Comparison of ENCODE assay signal across 24 mouse cellular contexts in the genomic region with DNA sequence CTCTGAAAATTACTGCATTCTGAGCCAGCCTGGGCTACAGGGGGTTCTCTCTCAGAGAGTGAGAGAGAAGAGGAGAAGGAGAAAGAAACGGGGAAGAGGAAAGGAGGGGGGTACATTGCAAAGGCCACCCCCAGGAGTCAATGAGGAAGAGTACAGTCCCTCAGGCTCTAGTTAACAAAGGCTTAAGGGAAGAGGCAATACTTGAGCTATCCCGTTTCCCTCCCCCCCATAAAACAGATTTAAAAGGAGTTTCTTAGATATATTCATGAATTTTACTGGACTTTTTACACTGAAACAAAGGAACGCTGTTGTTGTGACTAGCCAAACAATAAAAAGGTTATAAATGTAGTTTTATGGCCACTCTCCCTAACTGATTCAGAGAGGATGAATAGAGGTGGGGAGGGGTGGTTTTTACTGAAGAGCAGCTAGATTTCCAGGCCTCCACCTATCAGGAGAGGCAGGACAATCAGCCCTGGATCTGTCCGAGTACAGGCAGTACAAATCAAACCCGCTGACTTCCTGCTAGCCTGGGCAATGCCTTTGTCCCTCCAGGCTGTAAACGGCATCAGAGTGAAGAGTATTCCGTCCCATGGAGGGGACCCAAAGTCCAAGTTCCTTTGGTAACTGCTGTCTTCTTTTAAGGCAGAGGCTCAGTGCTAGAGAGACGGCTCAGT. TPM values are rescaled to one million over a fixed set of nuclear protein-coding genes. Genes with fewer than 3 reads are reported as not detected.
"Had no signal": no experiment of that assay in that cellular context is flagged by ENCODE, and none has a peak within 500 bp of the region (broad histone marks: within the 10 kb centered on the region; RNA-seq: fewer than 3 reads in every experiment).

No protein-coding gene starts in this region.

- H3K4me1 ChIP-seq: midbrain, embryonic 13.5 days had no signal

- H3K9ac ChIP-seq: liver, embryonic 15.5 days; liver, postnatal 0 days; lung, embryonic 15.5 days; midbrain, embryonic 13.5 days; midbrain, embryonic 15.5 days; neural tube, embryonic 12.5 days had no signal

- H3K36me3 ChIP-seq: liver, embryonic 15.5 days; lung, embryonic 15.5 days; midbrain, embryonic 13.5 days; midbrain, embryonic 15.5 days; neural tube, embryonic 12.5 days had no signal

- H3K27me3 ChIP-seq: midbrain, embryonic 15.5 days; neural tube, embryonic 12.5 days had no signal

- H3K4me3 ChIP-seq: liver, embryonic 15.5 days; lung, embryonic 15.5 days; megakaryocyte, embryonic 14.5 days; midbrain, embryonic 13.5 days; midbrain, embryonic 15.5 days; neural tube, embryonic 12.5 days had no signal

- DNase-seq: liver, postnatal 0 days; lung, adult 2 months; lung, postnatal 14 days; lung, postnatal 36 days; right cerebral cortex, postnatal 14 days; spleen, adult 18-20 months; thymus, adult 18-20 months; thymus, postnatal 25 days; thymus, postnatal 4 days had no signal

- H3K27ac ChIP-seq: liver, embryonic 15.5 days; lung, embryonic 15.5 days; macrophage; midbrain, embryonic 13.5 days; midbrain, embryonic 15.5 days; neural tube, embryonic 12.5 days had no signal

- H3K4me2 ChIP-seq: liver, embryonic 15.5 days; lung, embryonic 15.5 days; midbrain, embryonic 11.5 days; midbrain, embryonic 13.5 days; midbrain, embryonic 15.5 days; neural tube, embryonic 12.5 days had no signal

- H3K9me3 ChIP-seq: liver, embryonic 15.5 days; lung, embryonic 15.5 days; megakaryocyte, embryonic 14.5 days; midbrain, embryonic 13.5 days; midbrain, embryonic 15.5 days; neural tube, embryonic 12.5 days had no signal

- ATAC-seq: liver, postnatal 0 days; lung, postnatal 0 days; midbrain, embryonic 13.5 days; midbrain, embryonic 15.5 days had no signal

RNA-seq across cellular contexts. Expression of a gene that starts 18.8 kb away (rescaled TPM):
- total RNA-seq: midbrain, postnatal 0 days; monocyte, adult 5-6 weeks had no signal
- polyA plus RNA-seq: lung, postnatal 0 days; macrophage; midbrain, embryonic 11.5 days; midbrain, embryonic 13.5 days; neural tube, embryonic 12.5 days had no signal

RNA-seq across cellular contexts. Expression of a gene that starts 44.3 kb away (rescaled TPM):
- total RNA-seq: megakaryocyte progenitor cell, adult 5-6 weeks; midbrain, postnatal 0 days; monocyte, adult 5-6 weeks had no signal
- polyA plus RNA-seq: liver, embryonic 15.5 days; liver, postnatal 0 days; lung, adult 2 months; lung, embryonic 15.5 days; lung, postnatal 0 days; macrophage; midbrain, embryonic 11.5 days; midbrain, embryonic 13.5 days; midbrain, embryonic 15.5 days; midbrain, postnatal 0 days; neural tube, embryonic 12.5 days; neural tube, embryonic 14.5 days; stomach, embryonic 14.5 days; urinary bladder, adult 2 months had no signal
